Mouse (Mus musculus) midbrain, embryonic 11.5 days (tissue): ENCODE measurements at regions not wholly inside any gene's neighbourhood (a gene's known extent, or its start where the extent isn't known, plus 50 kb on each side); places are given as distances from the start of the nearest gene placed in this dataset.
"Not testable (repeated sequence)": the region's sequence is repeated elsewhere in the genome, so short reads cannot be mapped to it uniquely, and the experiment has no call there.

Experiments used
- ATAC-seq: fragments of 200-750 bp; cut with Nextera tagmentation; 2 replicates; pipeline ENCODE4 v1.8.0; 2017; ENCODE audit warnings: moderate TSS enrichment, moderate library complexity; ENCODE audit not compliant: low FRiP score
- DNase-seq: peaks from one replicate; pipeline ENCODE4 v3.0.0; 2015; ENCODE audit warnings: low spot score; ENCODE audit errors: missing footprints
- H3K27ac ChIP-seq: fragments of 300-500 bp; sonication (generic); 2 replicates; pipeline ENCODE4 v1.5.1; 2014; ENCODE audit warnings: low read depth, low read length
- H3K27me3 ChIP-seq: fragments of 300-500 bp; sonication (generic); 2 replicates; pipeline ENCODE4 v1.6.1; 2014; ENCODE audit warnings: mild to moderate bottlenecking, low read length, moderate library complexity, mixed read lengths; ENCODE audit not compliant: control insufficient read depth, insufficient read depth
- H3K36me3 ChIP-seq: fragments of 300-500 bp; sonication (generic); 2 replicates; pipeline ENCODE4 v1.6.1; 2014; ENCODE audit warnings: mild to moderate bottlenecking, low read length, moderate library complexity, mixed read lengths; ENCODE audit not compliant: control insufficient read depth, insufficient read depth
- H3K4me1 ChIP-seq: fragments of 300-500 bp; sonication (generic); 2 replicates; pipeline ENCODE4 v1.6.1; 2014; ENCODE audit warnings: low read length; ENCODE audit not compliant: control insufficient read depth, insufficient read depth
- H3K4me2 ChIP-seq: fragments of 300-500 bp; sonication (generic); 2 replicates; pipeline ENCODE4 v1.6.1; 2014; ENCODE audit warnings: mild to moderate bottlenecking, moderate library complexity
- H3K4me3 ChIP-seq: fragments of 300-500 bp; sonication (generic); 2 replicates; pipeline ENCODE4 v1.5.1; 2014; ENCODE audit warnings: low read depth, low read length
- H3K9ac ChIP-seq: fragments of 300-500 bp; sonication (generic); 2 replicates; pipeline ENCODE4 v1.6.1; 2014; ENCODE audit warnings: low read length
- H3K9me3 ChIP-seq: fragments of 300-500 bp; sonication (generic); 2 replicates; pipeline ENCODE4 v1.6.1; 2016; ENCODE audit warnings: low read length; ENCODE audit not compliant: control insufficient read depth
- WGBS: fragments of 180-500 bp; shearing (Covaris S2); extraction: QIAGEN DNeasy Blood & Tissue Kit; methylation state at CpG from one replicate; pipeline ENCODE4 v1.1.7; 2014; 5-methylcytosine and 5-hydroxymethylcytosine counted together

GRCm38 (mm10) chr13:79765437-79765838 lies 1117.7 kb upstream of the Arrdc3 start:
- H3K4me1 ChIP-seq: no peaks in the 10 kb centered on the region
- H3K9me3 ChIP-seq: no peaks in the 10 kb centered on the region
- H3K27me3 ChIP-seq: no peaks in the 10 kb centered on the region
- ATAC-seq (peak; percentile 68), DNase-seq (no peak)
- no peak overlapping the region for H3K27ac ChIP-seq
- H3K4me3 ChIP-seq: no peak overlapping the region
- no peaks in the 10 kb centered on the region for H3K36me3 ChIP-seq
- H3K4me2 ChIP-seq: no peak overlapping the region
- no peak overlapping the region for H3K9ac ChIP-seq
- 30% methylated on average over 4 of the region's 4 CpGs for WGBS

DNA sequence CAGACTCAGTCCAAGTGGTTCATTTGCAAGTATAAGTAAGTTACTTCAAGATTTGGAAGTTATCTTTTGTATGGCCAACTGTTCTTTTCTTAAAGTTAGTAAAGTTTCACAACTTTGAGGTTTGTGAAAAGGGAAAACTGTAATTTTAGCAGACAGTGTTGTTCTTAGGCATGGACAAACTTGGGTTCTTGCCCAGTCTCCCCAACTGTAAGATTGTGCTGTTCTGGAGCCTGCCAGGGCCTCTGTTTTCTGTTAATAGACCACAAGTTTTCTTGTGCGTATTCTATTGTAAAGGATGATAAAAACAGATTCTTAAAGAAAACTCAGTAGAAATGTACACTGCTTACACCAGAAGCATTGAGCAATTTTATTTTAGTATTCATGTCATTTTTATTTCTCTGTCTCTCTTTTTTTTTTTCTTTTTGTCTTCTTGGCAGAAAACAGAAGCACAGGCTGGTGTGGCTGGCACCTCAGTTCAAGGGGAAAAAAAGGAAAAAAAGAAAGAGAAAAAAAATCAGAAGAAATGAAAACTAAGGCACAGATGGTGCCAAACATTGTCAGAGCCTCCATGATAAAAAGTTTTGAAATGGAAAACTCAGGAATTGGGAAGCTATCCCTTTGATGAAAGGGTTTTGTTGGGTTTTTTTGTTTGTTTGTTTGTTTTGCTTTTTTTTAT lies 1098.1 kb upstream of the Arrdc3 start:
- no peak overlapping the region for H3K27ac ChIP-seq
- no peak overlapping the region for H3K4me3 ChIP-seq
- H3K4me2 ChIP-seq: no peak overlapping the region
- no peaks in the 10 kb centered on the region for H3K36me3 ChIP-seq
- DNase-seq: no peak
- no peak for ATAC-seq
- H3K4me1 ChIP-seq: no peaks in the 10 kb centered on the region
- H3K9me3 ChIP-seq: no peaks in the 10 kb centered on the region
- WGBS: 98% methylated on average over 1 of the region's 1 CpGs
- H3K27me3 ChIP-seq: no peaks in the 10 kb centered on the region
- H3K9ac ChIP-seq: no peak overlapping the region

DNA sequence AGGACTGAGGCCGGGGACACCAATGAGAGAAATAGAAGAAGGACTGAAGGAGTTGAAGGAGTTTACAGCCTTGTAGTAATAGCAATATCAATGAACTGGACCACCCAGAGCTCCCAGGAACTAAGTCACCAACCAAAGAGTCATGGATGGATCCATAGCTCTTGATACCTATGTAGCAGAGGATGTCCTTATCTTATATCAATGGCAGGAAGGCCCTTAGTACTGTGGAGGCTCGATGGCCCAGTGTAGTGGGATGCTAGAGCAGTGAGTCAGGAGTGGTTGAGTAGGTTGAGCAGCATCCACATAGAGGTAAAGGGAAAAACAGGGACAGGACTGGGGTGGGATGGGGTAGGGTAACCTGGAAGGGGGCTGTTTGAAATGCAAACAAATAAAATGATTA lies 1081.6 kb upstream of the Arrdc3 start:
- Histone ChIP-seq H3K9me3 (no peaks in the 10 kb centered on the region), H3K4me2 (no peak overlapping the region), H3K27ac (no peak overlapping the region), H3K4me3 (no peak overlapping the region), H3K9ac (no peak overlapping the region), H3K36me3 (no peaks in the 10 kb centered on the region), H3K4me1 (no peaks in the 10 kb centered on the region), H3K27me3 (no peaks in the 10 kb centered on the region)
- DNase-seq (no peak), ATAC-seq (peak; percentile 22; the same call in 1 of the 2 replicates)
- 83% methylated on average over 2 of the region's 2 CpGs for WGBS

- WGBS: 60% methylated on average over 1 of the region's 1 CpGs
- DNase-seq: no peak
- H3K9me3 ChIP-seq: no peaks in the 10 kb centered on the region
- H3K36me3 ChIP-seq: no peaks in the 10 kb centered on the region
- H3K4me1 ChIP-seq: no peaks in the 10 kb centered on the region
- no peak overlapping the region for H3K9ac ChIP-seq
- H3K27me3 ChIP-seq: no peaks in the 10 kb centered on the region
- H3K4me3 ChIP-seq: no peak overlapping the region
- H3K27ac ChIP-seq: no peak overlapping the region
- H3K4me2 ChIP-seq: no peak overlapping the region
- ATAC-seq: no peak
Observed at GRCm38 (mm10) chr13:79835592-79835991, 1047.6 kb upstream of the Arrdc3 start.

- Histone ChIP-seq H3K36me3 (no peaks in the 10 kb centered on the region), H3K4me3 (no peak overlapping the region), H3K9ac (no peak overlapping the region), H3K9me3 (no peaks in the 10 kb centered on the region), H3K4me1 (no peaks in the 10 kb centered on the region), H3K27me3 (no peaks in the 10 kb centered on the region), H3K27ac (no peak overlapping the region), H3K4me2 (no peak overlapping the region)
- DNase-seq: no peak
- WGBS: 55% methylated on average over 2 of the region's 2 CpGs
- no peak for ATAC-seq
Observed at GRCm38 (mm10) chr13:79844800-79845199, 1038.4 kb upstream of the Arrdc3 start.

GRCm38 (mm10) chr13:79867501-79867900 lies 1015.7 kb upstream of the Arrdc3 start:
- not testable (repeated sequence) for H3K9ac ChIP-seq, H3K36me3 ChIP-seq, H3K4me2 ChIP-seq, H3K4me1 ChIP-seq, ATAC-seq, DNase-seq, H3K27me3 ChIP-seq, H3K9me3 ChIP-seq, H3K4me3 ChIP-seq, H3K27ac ChIP-seq
- WGBS: 68% methylated on average over 1 of the region's 1 CpGs

- 84% methylated on average over 2 of the region's 2 CpGs for WGBS
- ATAC-seq (no peak), DNase-seq (no peak)
- Histone ChIP-seq H3K4me2 (no peak overlapping the region), H3K9ac (no peak overlapping the region), H3K27ac (no peak overlapping the region), H3K36me3 (no peaks in the 10 kb centered on the region), H3K27me3 (no peaks in the 10 kb centered on the region), H3K9me3 (0 out of 2 replicates have a peak, but pooled peaks cover 3% of the 10 kb centered on the region), H3K4me3 (no peak overlapping the region), H3K4me1 (no peaks in the 10 kb centered on the region)
Observed at GRCm38 (mm10) chr13:79868481-79869225, 1014.5 kb upstream of the Arrdc3 start.

- WGBS: 87% methylated on average over 1 of the region's 1 CpGs
- Histone ChIP-seq H3K9ac (no peak overlapping the region), H3K9me3 (no peaks in the 10 kb centered on the region), H3K27me3 (no peaks in the 10 kb centered on the region), H3K4me2 (no peak overlapping the region), H3K4me1 (no peaks in the 10 kb centered on the region), H3K36me3 (no peaks in the 10 kb centered on the region), H3K27ac (no peak overlapping the region), H3K4me3 (no peak overlapping the region)
- DNase-seq: no peak
- ATAC-seq: no peak
Observed at GRCm38 (mm10) chr13:79880136-79880535, 1003.0 kb upstream of the Arrdc3 start.

DNA sequence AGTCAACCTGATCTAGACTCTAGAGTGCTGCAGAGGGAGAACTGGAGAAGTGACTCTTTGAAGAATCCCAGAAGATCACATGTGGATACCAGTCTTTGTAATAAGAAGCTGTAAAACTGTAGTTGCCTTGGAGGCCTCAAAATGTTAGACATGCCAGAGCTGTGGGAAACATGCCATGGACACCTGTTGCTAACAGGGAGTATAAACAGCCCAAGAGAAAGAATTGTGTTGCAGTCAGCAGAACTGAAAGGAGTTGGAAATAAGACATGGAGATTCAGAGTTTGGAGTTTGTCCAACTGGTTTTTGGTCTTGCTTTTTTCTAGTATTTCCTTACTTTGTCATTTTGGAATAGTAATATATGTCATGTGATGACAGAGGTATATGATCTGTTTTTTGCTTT lies 997.2 kb upstream of the Arrdc3 start:
- ATAC-seq (no peak), DNase-seq (no peak)
- H3K4me2 ChIP-seq: no peak overlapping the region
- H3K36me3 ChIP-seq: no peaks in the 10 kb centered on the region
- no peak overlapping the region for H3K4me3 ChIP-seq
- no peaks in the 10 kb centered on the region for H3K9me3 ChIP-seq
- H3K4me1 ChIP-seq: no peaks in the 10 kb centered on the region
- H3K27me3 ChIP-seq: no peaks in the 10 kb centered on the region
- H3K9ac ChIP-seq: no peak overlapping the region
- no peak overlapping the region for H3K27ac ChIP-seq
